Mouse (Mus musculus): ENCODE measurements around the gene Bcor. TPM values are rescaled to one million over a fixed set of nuclear protein-coding genes. Genes with fewer than 3 reads are reported as not detected.

Bcor gene
- polyA plus RNA-seq, 1 experiment: 12.1 TPM

DNA sequence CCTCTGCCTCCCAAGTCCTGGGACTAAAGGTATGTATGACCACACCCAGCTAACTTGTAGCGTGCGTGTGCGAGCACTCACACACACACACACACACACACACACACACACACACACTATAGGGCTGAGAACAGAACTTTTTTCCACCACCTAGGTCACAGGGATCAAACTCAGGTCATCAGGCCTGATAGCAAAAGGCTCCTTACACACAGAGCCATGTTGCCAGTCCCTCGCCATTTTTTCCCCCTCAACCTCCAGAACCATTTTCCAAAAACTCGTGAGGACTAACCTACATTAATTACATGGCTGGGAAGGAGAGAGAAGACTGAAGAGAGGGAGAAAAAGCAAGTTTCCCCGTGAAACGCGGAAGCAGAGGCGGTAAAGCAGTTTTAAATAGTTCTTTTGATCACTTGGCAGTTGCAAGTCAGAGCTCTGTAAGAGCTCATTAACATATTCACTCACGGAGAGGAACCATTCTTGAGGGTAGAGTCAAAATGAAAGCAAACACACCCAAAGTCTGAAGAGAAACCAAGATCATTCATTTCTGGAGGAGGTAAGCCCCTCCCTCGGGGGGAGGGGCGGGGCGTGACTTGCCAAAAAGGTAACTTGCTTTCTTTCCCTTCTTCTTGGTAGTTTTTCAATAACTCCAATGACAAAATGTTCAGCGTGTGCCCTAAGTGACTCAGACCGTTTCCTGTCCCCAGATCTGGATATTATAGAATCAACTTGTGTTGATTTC lies 145.3 kb downstream of the Bcor start:
- no peaks in the 10 kb centered on the region for H3K27me3 ChIP-seq (ENCODE audit: control insufficient read depth, insufficient read depth, insufficient read length)
- H3K4me2 ChIP-seq (ENCODE audit: low read depth): no peak overlapping the region
- no peak overlapping the region for H3K4me3 ChIP-seq
- TF ChIP-seq POLR2A (IDR thresholded peaks at IDR 0.05; ENCODE audit: insufficient read length, low read depth) (no peak), MYOD1 (IDR thresholded peaks at IDR 0.05; ENCODE audit: control insufficient read depth in 1 of 3, insufficient read length in 2 of 3, low read depth in 2 of 3) (no peak), TCF3 (IDR thresholded peaks at IDR 0.05; ENCODE audit: insufficient read length, low read depth) (no peak), POLR2AphosphoS2 (IDR thresholded peaks at IDR 0.05; ENCODE audit: insufficient read length, low read depth) (no peak), E2F4 (IDR thresholded peaks at IDR 0.05; ENCODE audit: insufficient read depth) (no peak), USF1 (IDR thresholded peaks at IDR 0.05; ENCODE audit: low read depth) (no peak), TCF12 (IDR thresholded peaks at IDR 0.05; ENCODE audit: insufficient read depth, poor library complexity, severe bottlenecking) (no peak), REST (IDR thresholded peaks at IDR 0.05; ENCODE audit: insufficient read depth, insufficient read length) (no peak), MAX (IDR thresholded peaks at IDR 0.05; ENCODE audit: low read depth) (no peak), MYOG (IDR thresholded peaks at IDR 0.05; ENCODE audit: control insufficient read depth in 1 of 3, insufficient read depth in 1 of 3, insufficient read length in 2 of 3, low read depth in 2 of 3) (no peak), SRF (IDR thresholded peaks at IDR 0.05; ENCODE audit: control insufficient read depth, insufficient read length, low read depth) (no peak), CEBPB (IDR thresholded peaks at IDR 0.05; ENCODE audit: insufficient read depth, poor library complexity, severe bottlenecking) (no peak)
- H3ac ChIP-seq (ENCODE audit: control insufficient read depth, insufficient read length): no peak overlapping the region
- H3K36me3 ChIP-seq (ENCODE audit: control insufficient read depth, insufficient read depth): no peaks in the 10 kb centered on the region
- no peaks in the 10 kb centered on the region for H3K79me2 ChIP-seq (ENCODE audit: control insufficient read depth, insufficient read depth)

- Histone ChIP-seq H3K27me3 (ENCODE audit: control insufficient read depth, insufficient read depth, insufficient read length) (no peaks in the 10 kb centered on the region), H3ac (ENCODE audit: control insufficient read depth, insufficient read length) (no peak overlapping the region), H3K4me2 (ENCODE audit: low read depth) (no peak overlapping the region), H3K36me3 (ENCODE audit: control insufficient read depth, insufficient read depth) (no peaks in the 10 kb centered on the region), H3K79me2 (ENCODE audit: control insufficient read depth, insufficient read depth) (no peaks in the 10 kb centered on the region), H3K4me3 (no peak overlapping the region)
- no peak for TF ChIP-seq MYOD1 (IDR thresholded peaks at IDR 0.05; ENCODE audit: control insufficient read depth in 1 of 3, insufficient read length in 2 of 3, low read depth in 2 of 3)
- no peak for TF ChIP-seq POLR2A (IDR thresholded peaks at IDR 0.05; ENCODE audit: insufficient read length, low read depth)
- TF ChIP-seq E2F4 (IDR thresholded peaks at IDR 0.05; ENCODE audit: insufficient read depth): no peak
- TF ChIP-seq TCF12 (IDR thresholded peaks at IDR 0.05; ENCODE audit: insufficient read depth, poor library complexity, severe bottlenecking): no peak
- no peak for TF ChIP-seq REST (IDR thresholded peaks at IDR 0.05; ENCODE audit: insufficient read depth, insufficient read length)
- no peak for TF ChIP-seq USF1 (IDR thresholded peaks at IDR 0.05; ENCODE audit: low read depth)
- no peak for TF ChIP-seq MAX (IDR thresholded peaks at IDR 0.05; ENCODE audit: low read depth)
- TF ChIP-seq POLR2AphosphoS2 (IDR thresholded peaks at IDR 0.05; ENCODE audit: insufficient read length, low read depth): no peak
- no peak for TF ChIP-seq TCF3 (IDR thresholded peaks at IDR 0.05; ENCODE audit: insufficient read length, low read depth)
These were observed 149.5 kb downstream of the Bcor start for GRCm38 (mm10) chrX:12010660-12011059.

- no peak overlapping the region for H3ac ChIP-seq (ENCODE audit: control insufficient read depth, insufficient read length)
- no peak overlapping the region for H3K4me3 ChIP-seq
- H3K79me2 ChIP-seq (ENCODE audit: control insufficient read depth, insufficient read depth): no peaks in the 10 kb centered on the region
- H3K36me3 ChIP-seq (ENCODE audit: control insufficient read depth, insufficient read depth): no peaks in the 10 kb centered on the region
- H3K27me3 ChIP-seq (ENCODE audit: control insufficient read depth, insufficient read depth, insufficient read length): no peaks in the 10 kb centered on the region
- no peak overlapping the region for H3K4me2 ChIP-seq (ENCODE audit: low read depth)
- TF ChIP-seq MYOG (IDR thresholded peaks at IDR 0.05; ENCODE audit: control insufficient read depth in 1 of 3, insufficient read depth in 1 of 3, insufficient read length in 2 of 3, low read depth in 2 of 3) (no peak), MYOD1 (IDR thresholded peaks at IDR 0.05; ENCODE audit: control insufficient read depth in 1 of 3, insufficient read length in 2 of 3, low read depth in 2 of 3) (no peak), TCF3 (IDR thresholded peaks at IDR 0.05; ENCODE audit: insufficient read length, low read depth) (no peak), TCF12 (IDR thresholded peaks at IDR 0.05; ENCODE audit: insufficient read depth, poor library complexity, severe bottlenecking) (no peak), CEBPB (IDR thresholded peaks at IDR 0.05; ENCODE audit: insufficient read depth, poor library complexity, severe bottlenecking) (no peak), MAX (IDR thresholded peaks at IDR 0.05; ENCODE audit: low read depth) (no peak), SRF (IDR thresholded peaks at IDR 0.05; ENCODE audit: control insufficient read depth, insufficient read length, low read depth) (no peak), REST (IDR thresholded peaks at IDR 0.05; ENCODE audit: insufficient read depth, insufficient read length) (no peak), USF1 (IDR thresholded peaks at IDR 0.05; ENCODE audit: low read depth) (no peak), POLR2AphosphoS2 (IDR thresholded peaks at IDR 0.05; ENCODE audit: insufficient read length, low read depth) (no peak), E2F4 (IDR thresholded peaks at IDR 0.05; ENCODE audit: insufficient read depth) (no peak), POLR2A (IDR thresholded peaks at IDR 0.05; ENCODE audit: insufficient read length, low read depth) (no peak)
These were observed 151.1 kb downstream of the Bcor start for GRCm38 (mm10) chrX:12009046-12009445.

- H3K4me2 ChIP-seq (ENCODE audit: low read depth): peak overlapping the region; percentile 38
- no peak overlapping the region for H3ac ChIP-seq (ENCODE audit: control insufficient read depth, insufficient read length)
- H3K79me2 ChIP-seq (ENCODE audit: control insufficient read depth, insufficient read depth): no peaks in the 10 kb centered on the region
- no peaks in the 10 kb centered on the region for H3K27me3 ChIP-seq (ENCODE audit: control insufficient read depth, insufficient read depth, insufficient read length)
- H3K36me3 ChIP-seq (ENCODE audit: control insufficient read depth, insufficient read depth): no peaks in the 10 kb centered on the region
- H3K4me3 ChIP-seq: peak overlapping the region; percentile 24
- TF ChIP-seq POLR2AphosphoS2 (IDR thresholded peaks at IDR 0.05; ENCODE audit: insufficient read length, low read depth) (no peak), POLR2A (IDR thresholded peaks at IDR 0.05; ENCODE audit: insufficient read length, low read depth) (no peak), REST (IDR thresholded peaks at IDR 0.05; ENCODE audit: insufficient read depth, insufficient read length) (no peak), MYOG (IDR thresholded peaks at IDR 0.05; ENCODE audit: control insufficient read depth in 1 of 3, insufficient read depth in 1 of 3, insufficient read length in 2 of 3, low read depth in 2 of 3) (no peak)
These were observed 152.2 kb downstream of the Bcor start for GRCm38 (mm10) chrX:12007832-12008540.

All from myocyte (in vitro differentiated cells).